Mouse (Mus musculus): ENCODE data around the gene Kif23. TPM values are rescaled to one million over a fixed set of nuclear protein-coding genes. Genes with fewer than 3 reads are reported as not detected.

Kif23 gene
- total and polyA plus RNA-seq, 3 experiments = 0.45 to 0.68 (median 0.52) TPM

DNA sequence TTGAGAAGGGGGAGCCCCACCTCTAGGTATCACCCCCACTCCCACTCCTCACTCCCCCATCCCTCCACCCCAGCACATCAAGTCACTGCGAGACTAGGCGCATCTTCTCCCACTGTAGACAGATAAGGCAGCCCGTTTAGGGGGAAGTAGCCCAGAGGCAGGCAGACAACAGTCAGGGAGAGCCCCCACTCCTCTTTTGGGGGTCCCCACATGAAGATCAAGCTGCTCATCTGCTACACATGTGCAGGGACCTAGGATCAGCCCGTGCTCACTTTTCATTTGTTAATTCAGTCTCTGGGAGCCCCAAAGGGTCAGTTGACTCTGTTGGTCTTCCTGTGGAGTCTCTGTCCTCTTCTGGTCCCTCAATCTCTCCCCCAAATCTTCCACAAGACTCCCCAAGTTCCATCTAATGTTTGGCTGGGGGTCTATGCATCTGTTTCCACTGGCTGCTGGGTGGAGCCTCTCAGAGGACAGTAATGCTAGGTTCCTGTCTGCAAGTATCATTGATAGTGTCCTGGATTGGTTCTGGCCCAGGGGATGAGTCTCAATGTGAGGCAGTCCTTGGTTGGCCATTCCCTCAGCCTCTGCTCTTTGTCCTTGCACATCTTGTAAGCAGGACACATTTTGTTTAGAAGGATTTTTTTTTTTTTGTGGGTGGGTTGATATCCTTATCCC, 38.8 kb downstream of the Kif23 start:
- no peak overlapping the region for H3K27ac ChIP-seq
- H3K4me1 ChIP-seq (ENCODE audit: control insufficient read depth, insufficient read depth, low read length) = no peaks in the 10 kb centered on the region
- no peaks in the 10 kb centered on the region for H3K36me3 ChIP-seq (ENCODE audit: control insufficient read depth, insufficient read depth, low read length)
- H3K27me3 ChIP-seq (ENCODE audit: control insufficient read depth, insufficient read depth, low read length) = no peaks in the 10 kb centered on the region
- no peak for DNase-seq
- TF ChIP-seq POLR2A (IDR thresholded peaks at IDR 0.05; ENCODE audit: insufficient read depth, low read depth, low read length) (no peak), CTCF (IDR thresholded peaks at IDR 0.05) (no peak), EP300 (IDR thresholded peaks at IDR 0.05; ENCODE audit: insufficient read depth, low read depth, low read length) (no peak)
- WGBS = 68% methylated on average over 4 of the region's 4 CpGs
- no peak overlapping the region for H3K4me3 ChIP-seq
- intact Hi-C loops (cut with DNase I) = loop anchor here (10.0 kb wide), 1 partner anchor 77 kb away; no protein-coding TSS in a partner anchor
- no peaks in the 10 kb centered on the region for H3K79me2 ChIP-seq (replicated peaks; ENCODE audit: control insufficient read depth, insufficient read depth, low read length)
- no peak overlapping the region for H3K9ac ChIP-seq (ENCODE audit: low read depth, low read length)

- 59% methylated on average over 10 of the region's 10 CpGs for WGBS
- TF ChIP-seq EP300 (IDR thresholded peaks at IDR 0.05; ENCODE audit: insufficient read depth, low read depth, low read length) (no peak), POLR2A (IDR thresholded peaks at IDR 0.05; ENCODE audit: insufficient read depth, low read depth, low read length) (no peak), CTCF (IDR thresholded peaks at IDR 0.05) (peak; percentile 69)
These were observed 39.7 kb downstream of the Kif23 start for GRCm38 (mm10) chr9:61906912-61907311.

GRCm38 (mm10) chr9:61905576-61905975, 41.0 kb downstream of the Kif23 start:
- Histone ChIP-seq H3K4me3 (no peak overlapping the region), H3K9ac (ENCODE audit: low read depth, low read length) (no peak overlapping the region), H3K36me3 (ENCODE audit: control insufficient read depth, insufficient read depth, low read length) (no peaks in the 10 kb centered on the region), H3K79me2 (replicated peaks; ENCODE audit: control insufficient read depth, insufficient read depth, low read length) (no peaks in the 10 kb centered on the region), H3K27me3 (ENCODE audit: control insufficient read depth, insufficient read depth, low read length) (no peaks in the 10 kb centered on the region), H3K27ac (no peak overlapping the region), H3K4me1 (ENCODE audit: control insufficient read depth, insufficient read depth, low read length) (no peaks in the 10 kb centered on the region)
- 75% methylated on average over 5 of the region's 5 CpGs for WGBS
- intact Hi-C loops (cut with DNase I) = loop anchor here (10.0 kb wide), 1 partner anchor 79 kb away; no protein-coding TSS in a partner anchor
- no peak for DNase-seq
- TF ChIP-seq EP300 (IDR thresholded peaks at IDR 0.05; ENCODE audit: insufficient read depth, low read depth, low read length) (no peak), CTCF (IDR thresholded peaks at IDR 0.05) (no peak), POLR2A (IDR thresholded peaks at IDR 0.05; ENCODE audit: insufficient read depth, low read depth, low read length) (no peak)

More at GRCm38 (mm10) chr9:61906912-61907311, 39.7 kb downstream of the Kif23 start:
- H3K79me2 ChIP-seq (replicated peaks; ENCODE audit: control insufficient read depth, insufficient read depth, low read length) = no peaks in the 10 kb centered on the region
- H3K9ac ChIP-seq (ENCODE audit: low read depth, low read length) = no peak overlapping the region
- H3K4me1 ChIP-seq (ENCODE audit: control insufficient read depth, insufficient read depth, low read length) = no peaks in the 10 kb centered on the region
- H3K27me3 ChIP-seq (ENCODE audit: control insufficient read depth, insufficient read depth, low read length) = no peaks in the 10 kb centered on the region
- intact Hi-C loops (cut with DNase I) = loop anchor here (10.0 kb wide), 1 partner anchor 78 kb away; no protein-coding TSS in a partner anchor
- H3K4me3 ChIP-seq = no peak overlapping the region
- H3K36me3 ChIP-seq (ENCODE audit: control insufficient read depth, insufficient read depth, low read length) = no peaks in the 10 kb centered on the region
- DNase-seq = peak; percentile 33 to 43
- H3K27ac ChIP-seq = no peak overlapping the region

DNA sequence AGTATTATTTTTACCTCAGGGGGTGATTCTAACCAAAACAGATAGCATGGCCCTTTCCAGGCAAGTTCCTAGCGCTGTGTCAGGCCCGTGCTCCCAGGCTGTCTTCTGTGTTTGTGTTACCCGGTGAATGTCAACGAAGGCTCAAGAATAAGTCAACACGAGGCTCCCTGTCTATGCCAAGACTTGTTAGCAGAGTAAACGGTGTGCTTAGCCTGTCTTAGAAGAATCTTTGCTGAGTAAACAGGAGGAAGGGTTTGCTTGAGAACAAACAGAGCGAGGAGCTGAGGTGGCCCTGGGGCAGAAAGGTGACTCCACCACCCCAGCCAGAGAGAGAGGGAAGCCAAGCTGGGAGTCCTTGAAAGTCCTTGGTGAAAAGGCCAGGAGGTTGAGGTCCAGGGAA, 42.4 kb downstream of the Kif23 start:
- H3K27ac ChIP-seq = no peak overlapping the region
- H3K9ac ChIP-seq (ENCODE audit: low read depth, low read length) = no peak overlapping the region
- 42% methylated on average over 7 of the region's 7 CpGs for WGBS
- H3K4me3 ChIP-seq = no peak overlapping the region
- intact Hi-C loops (cut with DNase I) = loop anchor here (10.0 kb wide), 1 partner anchor 81 kb away; no protein-coding TSS in a partner anchor
- no peak for DNase-seq
- no peaks in the 10 kb centered on the region for H3K27me3 ChIP-seq (ENCODE audit: control insufficient read depth, insufficient read depth, low read length)
- no peaks in the 10 kb centered on the region for H3K79me2 ChIP-seq (replicated peaks; ENCODE audit: control insufficient read depth, insufficient read depth, low read length)
- H3K4me1 ChIP-seq (ENCODE audit: control insufficient read depth, insufficient read depth, low read length) = peaks cover 1% of the 10 kb centered on the region
- no peaks in the 10 kb centered on the region for H3K36me3 ChIP-seq (ENCODE audit: control insufficient read depth, insufficient read depth, low read length)
- no peak for TF ChIP-seq POLR2A (IDR thresholded peaks at IDR 0.05; ENCODE audit: insufficient read depth, low read depth, low read length)
- TF ChIP-seq EP300 (IDR thresholded peaks at IDR 0.05; ENCODE audit: insufficient read depth, low read depth, low read length) = no peak
- no peak for TF ChIP-seq CTCF (IDR thresholded peaks at IDR 0.05)

- Histone ChIP-seq H3K9ac (ENCODE audit: low read depth, low read length) (no peak overlapping the region), H3K27me3 (ENCODE audit: control insufficient read depth, insufficient read depth, low read length) (no peaks in the 10 kb centered on the region), H3K79me2 (replicated peaks; ENCODE audit: control insufficient read depth, insufficient read depth, low read length) (no peaks in the 10 kb centered on the region), H3K4me3 (no peak overlapping the region), H3K27ac (no peak overlapping the region), H3K36me3 (ENCODE audit: control insufficient read depth, insufficient read depth, low read length) (no peaks in the 10 kb centered on the region), H3K4me1 (ENCODE audit: control insufficient read depth, insufficient read depth, low read length) (peaks cover 1% of the 10 kb centered on the region)
- no peak for TF ChIP-seq EP300 (IDR thresholded peaks at IDR 0.05; ENCODE audit: insufficient read depth, low read depth, low read length)
- TF ChIP-seq POLR2A (IDR thresholded peaks at IDR 0.05; ENCODE audit: insufficient read depth, low read depth, low read length) = no peak
- TF ChIP-seq CTCF (IDR thresholded peaks at IDR 0.05) = no peak
- DNase-seq = no peak
- intact Hi-C loops (cut with DNase I) = loop anchor here (10.0 kb wide), 1 partner anchor 82 kb away; no protein-coding TSS in a partner anchor
- WGBS = 48% methylated on average over 9 of the region's 9 CpGs
These were observed 44.1 kb downstream of the Kif23 start for GRCm38 (mm10) chr9:61902445-61902844.

DNA sequence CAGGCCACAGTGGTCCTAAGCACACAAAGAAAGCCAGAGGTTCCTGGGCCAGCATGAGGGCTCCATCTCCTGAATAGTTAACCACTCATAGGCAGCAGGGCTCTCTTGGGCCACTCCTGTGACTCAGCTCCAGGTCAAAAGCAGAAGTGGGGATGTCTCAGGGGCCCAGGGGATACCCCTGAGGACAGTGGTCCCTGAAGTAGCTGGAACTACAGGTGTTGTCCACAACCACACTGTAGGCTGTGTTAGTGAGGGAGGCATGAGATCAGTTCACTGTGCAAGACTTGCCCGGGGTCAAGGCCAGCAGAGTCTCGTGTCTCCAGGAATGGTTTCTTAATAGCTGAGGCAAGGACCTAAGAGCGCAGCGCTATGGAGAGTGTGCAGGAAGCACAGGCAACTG, 45.0 kb downstream of the Kif23 start:
- intact Hi-C loops (cut with DNase I) = loop anchor here (10.0 kb wide), 1 partner anchor 83 kb away; no protein-coding TSS in a partner anchor
- 83% methylated on average over 4 of the region's 4 CpGs for WGBS
- Histone ChIP-seq H3K9ac (ENCODE audit: low read depth, low read length) (no peak overlapping the region), H3K36me3 (ENCODE audit: control insufficient read depth, insufficient read depth, low read length) (no peaks in the 10 kb centered on the region), H3K27ac (no peak overlapping the region), H3K4me1 (ENCODE audit: control insufficient read depth, insufficient read depth, low read length) (peaks cover 1% of the 10 kb centered on the region), H3K4me3 (no peak overlapping the region), H3K79me2 (replicated peaks; ENCODE audit: control insufficient read depth, insufficient read depth, low read length) (no peaks in the 10 kb centered on the region), H3K27me3 (ENCODE audit: control insufficient read depth, insufficient read depth, low read length) (no peaks in the 10 kb centered on the region)
- DNase-seq = no peak
- TF ChIP-seq EP300 (IDR thresholded peaks at IDR 0.05; ENCODE audit: insufficient read depth, low read depth, low read length) (no peak), CTCF (IDR thresholded peaks at IDR 0.05) (no peak)
